Mouse (Mus musculus) gastrocnemius, postnatal 25 days (tissue): ENCODE results near the gene Fgd2. TPM values are rescaled to one million over a fixed set of nuclear protein-coding genes. Genes with fewer than 3 reads are reported as not detected.

Experiments
- DNase-seq: peaks from one replicate; pipeline ENCODE4 v3.0.0; 2022
- total RNA-seq, 2 experiments: library from RNA; stranded (reverse); gene quantifications; 1 replicate in 1 of 2; 2 replicates in 1 of 2; pipeline ENCODE4 v1.2.3; 2021

The Fgd2 gene
- total RNA-seq, 2 experiments from 2014 or later = 1.2 to 1.6 TPM

DNA sequence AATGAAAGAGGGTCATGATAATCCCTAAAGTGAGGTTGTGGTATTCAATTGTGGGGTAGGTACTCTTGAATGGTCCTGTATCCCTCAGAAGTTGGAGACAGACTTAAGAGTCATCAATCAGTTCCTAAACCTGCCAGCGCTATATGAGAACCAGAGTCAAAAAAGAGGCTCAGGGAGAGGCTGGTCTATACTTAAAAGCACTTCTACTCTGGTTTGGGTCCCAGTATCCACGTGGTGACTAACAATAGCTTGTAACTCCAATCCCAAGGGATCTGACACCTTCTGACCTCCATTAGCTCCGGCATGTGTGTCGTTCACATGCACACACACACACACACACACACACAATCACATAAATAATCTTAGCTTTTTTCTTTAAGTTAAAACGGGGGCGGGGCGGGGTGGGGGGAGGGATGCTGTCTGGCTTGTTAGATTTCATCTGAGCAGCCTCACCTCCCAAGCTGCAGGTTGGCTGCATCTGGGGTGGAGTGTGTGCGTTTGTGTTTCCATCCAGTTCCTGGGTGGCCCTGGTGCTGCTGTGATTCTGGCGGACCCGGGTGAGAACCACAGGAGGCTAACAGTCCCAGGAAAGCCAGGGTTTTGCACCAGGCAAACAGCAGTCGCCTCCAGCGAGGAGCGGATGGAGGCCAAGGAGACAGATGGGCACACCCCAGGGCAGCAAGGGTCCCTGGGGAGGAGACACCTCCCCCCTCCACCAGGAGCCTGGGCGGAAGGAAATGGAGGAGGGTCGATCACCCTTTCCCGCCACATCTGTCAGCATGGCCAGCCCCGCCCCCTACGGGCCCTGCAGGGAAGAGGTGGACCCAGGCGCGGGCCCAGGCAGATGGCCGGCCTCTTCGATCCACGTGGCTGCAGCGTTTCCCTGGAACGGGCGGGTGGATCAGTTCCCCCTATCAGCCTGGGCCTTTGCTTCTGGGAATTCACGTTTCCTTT lies 37.0 kb downstream of the Fgd2 start:
- peak; percentile 88 for DNase-seq

- DNase-seq = no peak
Observed at GRCm38 (mm10) chr17:29398434-29399026, 37.8 kb downstream of the Fgd2 start.

DNA sequence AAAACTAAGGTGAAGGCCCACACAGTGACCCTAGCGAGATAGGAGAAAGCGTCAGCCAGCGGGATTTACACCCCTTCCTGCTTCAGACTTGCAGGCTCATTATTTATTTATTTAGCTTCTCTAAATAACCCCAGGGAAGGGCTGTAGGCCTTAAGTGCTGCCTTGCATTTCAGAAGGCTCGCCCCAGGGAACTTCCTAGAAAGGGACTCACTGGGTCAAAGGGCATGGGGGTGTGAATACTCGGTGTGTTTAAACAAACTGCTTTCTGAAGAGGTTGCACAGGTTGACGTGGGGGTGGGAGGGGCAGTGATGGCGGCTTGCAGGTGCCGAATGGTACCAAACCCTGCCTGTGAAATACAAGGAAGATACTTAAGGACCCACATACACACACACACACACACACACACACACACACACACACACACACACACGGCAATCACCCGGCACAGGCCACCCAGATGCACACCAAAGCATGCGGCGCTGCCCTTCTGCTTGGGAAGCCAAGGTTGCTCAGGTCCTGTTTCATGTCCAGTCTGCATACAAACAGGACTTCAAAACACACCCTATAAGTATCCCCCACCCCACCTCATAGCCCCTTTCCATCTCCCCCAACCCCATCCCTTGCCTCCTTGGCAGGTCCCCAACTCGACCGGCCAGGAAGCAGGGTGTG lies 38.7 kb downstream of the Fgd2 start:
- DNase-seq = no peak

GRCm38 (mm10) chr17:29400044-29400443 lies 39.3 kb downstream of the Fgd2 start:
- DNase-seq = no peak

DNA sequence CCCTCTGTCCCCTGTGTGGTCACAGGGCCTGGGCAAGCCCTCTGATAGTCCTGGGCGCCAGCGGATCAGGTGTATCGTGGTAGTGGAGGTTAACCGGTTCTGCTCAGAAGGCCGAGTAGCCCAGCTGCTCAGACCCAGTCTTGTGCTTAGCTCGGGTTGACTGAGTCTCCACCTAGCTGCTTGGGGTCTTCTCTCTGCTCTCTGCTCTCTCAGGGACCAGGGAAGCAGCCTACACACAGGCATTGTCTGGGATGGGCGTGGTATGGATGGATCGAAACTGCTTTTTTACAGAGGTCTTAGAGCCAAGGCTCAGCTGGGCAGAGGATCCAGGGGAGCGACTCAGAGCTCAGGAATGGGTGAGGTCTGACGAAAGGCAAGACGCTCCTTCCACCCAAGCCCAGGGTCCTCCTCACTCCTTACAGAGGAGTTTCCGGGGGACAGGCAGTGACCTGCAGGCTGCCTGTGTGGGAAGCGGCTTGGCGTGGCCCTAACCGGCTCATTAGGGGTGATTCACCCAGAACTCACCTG lies 41.1 kb downstream of the Fgd2 start:
- no peak for DNase-seq

DNA sequence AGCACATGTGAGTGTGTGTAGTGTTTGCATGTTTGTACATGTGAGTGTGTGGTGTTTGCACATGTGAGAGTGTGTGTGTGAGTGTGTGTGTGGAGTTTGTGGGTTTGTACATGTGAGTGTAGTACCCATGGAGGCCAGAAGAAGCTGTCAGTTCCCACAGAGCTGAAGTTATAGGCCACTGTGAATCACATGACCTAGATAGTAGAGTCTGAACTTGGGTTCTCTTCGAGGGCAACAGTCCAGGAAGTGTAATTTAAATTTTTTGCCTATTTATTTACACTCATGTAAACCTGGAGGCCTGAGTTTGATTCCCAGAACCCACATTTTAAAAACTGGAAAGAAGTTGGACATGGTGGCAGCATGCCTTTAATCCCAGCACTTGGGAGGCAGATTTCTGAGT lies 42.5 kb downstream of the Fgd2 start:
- DNase-seq = no peak

- DNase-seq = no peak
Observed at GRCm38 (mm10) chr17:29405501-29405900, 44.8 kb downstream of the Fgd2 start.

DNA sequence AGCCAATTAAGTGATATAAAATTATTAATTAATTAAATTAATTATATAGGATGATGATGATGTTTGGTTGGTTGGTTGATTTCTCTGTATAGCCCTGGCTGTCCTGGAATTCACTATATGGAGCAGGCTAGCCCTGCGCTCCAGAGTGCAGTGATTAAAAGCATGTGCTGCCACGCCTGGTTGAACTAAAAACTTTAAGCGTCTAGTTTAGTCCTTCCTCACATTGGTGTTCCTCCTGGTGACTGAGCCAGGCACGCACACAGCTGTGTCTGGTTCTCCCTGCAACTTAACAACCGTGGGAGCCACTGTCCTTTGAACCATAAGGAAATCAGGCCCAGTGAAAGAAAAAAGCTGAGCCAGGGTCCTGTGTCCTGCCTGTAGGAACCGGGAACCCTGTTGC lies 45.4 kb downstream of the Fgd2 start:
- DNase-seq = no peak

GRCm38 (mm10) chr17:29407405-29407804 lies 46.7 kb downstream of the Fgd2 start:
- no peak for DNase-seq

- no peak for DNase-seq
Observed at GRCm38 (mm10) chr17:29408364-29408763, 47.6 kb downstream of the Fgd2 start.

DNA sequence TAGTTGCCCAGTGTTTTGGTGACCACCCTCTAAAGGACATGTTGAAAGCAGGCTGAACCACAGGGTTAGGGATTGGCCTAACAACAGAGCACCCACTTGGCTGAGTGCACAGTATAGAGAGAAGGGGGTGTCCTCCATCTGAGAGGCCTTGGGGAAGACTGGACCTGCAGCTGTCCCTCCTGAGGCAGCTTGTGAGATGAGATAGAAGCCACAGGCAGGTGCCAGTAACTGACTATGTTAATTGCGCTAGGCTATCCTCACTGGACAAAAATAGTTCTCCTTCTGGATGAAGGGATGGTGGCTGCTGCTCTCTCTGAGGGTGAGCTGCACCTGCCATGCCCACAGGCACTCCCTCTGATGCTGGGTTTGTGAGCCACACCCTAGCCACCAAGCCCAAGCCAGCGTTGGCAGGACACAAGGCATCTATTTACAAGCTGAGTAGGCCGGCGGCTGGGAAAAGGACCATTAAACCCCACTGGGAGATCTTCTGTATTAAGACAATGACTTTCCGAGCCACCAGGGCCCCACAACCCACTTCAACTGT lies 49.2 kb downstream of the Fgd2 start:
- peak; percentile 61 for DNase-seq

GRCm38 (mm10) chr17:29411821-29412425 lies 51.2 kb downstream of the Fgd2 start:
- no peak for DNase-seq

DNA sequence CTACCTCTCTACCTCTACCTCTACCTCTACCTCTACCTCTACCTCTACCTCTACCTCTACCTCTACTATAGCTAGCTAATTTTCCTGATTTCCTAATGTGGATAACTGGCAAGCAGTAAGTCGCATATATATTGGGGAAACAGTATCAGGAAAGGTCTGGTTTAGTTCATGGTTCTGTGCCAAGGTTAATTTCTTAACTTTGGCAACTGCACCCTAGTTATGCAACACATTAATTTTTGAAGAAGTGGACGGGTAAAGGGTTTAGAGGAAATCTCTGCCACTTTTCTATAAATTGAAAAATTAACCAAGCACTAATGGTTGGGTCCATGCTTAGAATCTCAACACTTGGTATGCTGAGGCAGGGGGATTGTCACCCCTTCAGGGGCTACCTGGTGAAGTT lies 53.9 kb downstream of the Fgd2 start:
- no peak for DNase-seq

DNA sequence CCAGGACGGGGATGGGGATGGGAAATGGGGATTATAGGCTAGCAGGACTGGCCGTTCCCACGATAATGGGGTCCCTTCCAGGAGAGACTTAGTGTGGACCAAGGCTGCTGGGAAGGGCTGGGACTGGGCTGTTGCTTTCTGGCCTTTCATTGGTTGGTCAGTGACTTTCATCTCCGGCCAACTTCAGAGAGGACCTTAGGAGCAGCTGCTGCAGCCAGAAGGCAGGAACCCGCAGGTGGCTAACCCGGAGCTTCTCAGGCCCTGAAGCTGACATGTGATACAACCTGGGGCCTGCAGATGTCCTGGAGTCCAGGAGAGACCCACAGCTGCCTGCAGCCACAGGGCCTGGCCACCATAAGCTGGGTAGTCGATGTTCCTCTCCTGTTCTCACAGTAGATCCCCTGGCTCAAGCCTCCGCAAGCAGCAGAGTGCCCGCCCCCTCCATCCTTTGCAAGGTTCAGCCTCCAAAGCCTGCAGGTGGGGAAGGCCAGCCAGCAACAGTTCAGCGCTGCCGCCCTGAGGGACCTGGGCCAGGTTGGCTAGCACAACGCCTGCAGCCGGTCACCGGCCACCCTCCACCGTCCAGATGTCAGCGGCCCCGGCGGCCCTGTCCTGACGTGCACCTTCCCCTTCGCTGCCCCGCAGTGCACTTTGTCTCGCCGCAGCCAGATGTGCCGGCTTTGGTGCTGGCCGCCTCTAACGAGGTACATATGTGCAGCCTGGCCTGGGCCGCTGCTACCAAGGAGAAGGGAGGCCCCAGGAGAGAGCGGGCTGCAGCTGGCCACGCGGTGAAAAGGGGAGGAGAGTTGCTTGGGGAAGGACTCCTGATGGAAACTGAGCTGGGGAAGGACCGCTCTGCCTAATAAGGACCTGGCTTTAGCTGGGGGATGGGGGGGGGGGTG lies 55.3 kb downstream of the Fgd2 start:
- peak; percentile 80 for DNase-seq

- DNase-seq = no peak
Observed at GRCm38 (mm10) chr17:29416757-29417156, 56.0 kb downstream of the Fgd2 start.

DNA sequence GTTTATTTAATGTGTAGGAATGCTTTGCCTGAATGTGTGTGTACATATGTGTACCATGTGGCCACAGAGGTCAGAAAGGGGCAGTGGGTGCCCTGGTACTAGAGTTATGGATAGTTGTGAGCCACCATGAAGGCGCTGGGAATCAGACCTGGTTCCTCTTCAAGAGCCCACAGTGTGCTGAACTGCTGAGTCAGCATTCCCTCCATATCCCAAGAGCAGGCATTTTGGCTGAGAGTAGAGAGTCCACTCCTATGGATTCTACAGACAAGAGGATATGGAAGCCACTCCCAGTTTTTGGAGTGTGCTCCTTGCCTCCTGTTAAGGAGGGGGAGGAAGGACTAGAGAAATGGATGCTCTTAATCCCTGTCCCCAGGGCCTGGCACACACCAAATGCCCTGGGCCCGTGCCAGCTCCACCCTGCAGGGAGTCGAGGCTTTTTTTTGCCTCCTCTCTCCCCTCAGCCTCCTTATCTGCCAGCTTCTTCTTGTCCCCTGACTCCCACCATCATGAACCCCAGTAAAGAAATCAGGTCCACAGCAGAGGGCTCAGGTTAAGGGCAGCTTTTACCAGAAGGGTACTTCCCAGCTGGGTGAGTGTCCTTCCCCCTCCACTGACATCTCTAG lies 58.2 kb downstream of the Fgd2 start:
- DNase-seq = no peak

DNA sequence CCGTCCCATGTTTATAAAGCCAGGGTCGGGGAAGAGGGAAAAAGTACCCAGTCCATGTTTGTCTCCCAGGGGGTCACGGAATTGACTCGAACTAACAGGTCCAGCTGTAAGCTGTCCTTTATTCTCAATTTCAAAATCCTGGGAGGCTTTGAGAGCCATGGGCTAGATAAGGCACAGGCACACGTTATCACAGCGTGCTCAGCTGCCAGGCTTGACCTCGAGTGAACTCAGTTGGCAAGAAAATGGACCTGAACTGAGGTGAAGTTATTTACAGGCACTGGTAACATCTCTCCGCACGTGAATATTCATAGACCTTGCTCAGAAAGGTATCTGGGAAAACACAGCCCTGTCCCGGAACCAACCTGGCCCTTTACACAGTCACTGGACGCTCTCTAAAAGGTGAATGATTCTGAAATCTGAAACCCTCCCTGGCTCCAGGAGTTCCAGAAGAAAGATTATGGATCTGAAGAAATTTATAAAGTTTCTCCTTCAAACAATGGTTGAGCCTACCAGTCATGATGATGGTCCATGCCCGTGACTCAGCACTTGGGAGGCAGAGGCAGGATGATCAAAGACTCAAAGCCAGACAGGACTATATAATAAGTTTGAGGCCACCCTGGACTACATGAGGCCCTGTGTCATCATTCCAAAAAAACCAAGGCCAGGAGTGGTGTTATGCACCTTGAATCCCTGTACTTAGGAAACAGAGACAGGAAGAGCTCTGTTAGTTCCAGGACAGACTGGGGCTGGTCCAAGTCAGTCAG lies 59.4 kb downstream of the Fgd2 start:
- no peak for DNase-seq

DNA sequence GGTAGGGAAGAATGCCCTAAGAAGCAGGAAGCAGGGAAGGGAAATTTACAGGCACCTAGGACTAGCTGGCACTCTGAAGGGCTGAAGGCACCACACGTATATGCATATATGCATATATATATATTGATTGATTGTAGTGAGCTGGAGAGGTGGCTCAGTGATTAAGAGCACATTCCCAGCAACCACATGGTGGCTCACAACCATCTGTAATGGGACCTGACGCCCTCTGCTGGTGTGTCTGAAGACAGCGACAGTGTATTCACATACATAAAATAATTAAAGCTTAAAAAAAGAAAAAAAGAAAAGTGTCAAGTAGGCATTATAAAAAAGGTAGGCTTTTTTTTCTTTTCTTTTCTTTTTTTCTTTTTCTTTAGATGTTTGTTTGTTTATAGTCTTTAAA lies 60.6 kb downstream of the Fgd2 start:
- no peak for DNase-seq

DNA sequence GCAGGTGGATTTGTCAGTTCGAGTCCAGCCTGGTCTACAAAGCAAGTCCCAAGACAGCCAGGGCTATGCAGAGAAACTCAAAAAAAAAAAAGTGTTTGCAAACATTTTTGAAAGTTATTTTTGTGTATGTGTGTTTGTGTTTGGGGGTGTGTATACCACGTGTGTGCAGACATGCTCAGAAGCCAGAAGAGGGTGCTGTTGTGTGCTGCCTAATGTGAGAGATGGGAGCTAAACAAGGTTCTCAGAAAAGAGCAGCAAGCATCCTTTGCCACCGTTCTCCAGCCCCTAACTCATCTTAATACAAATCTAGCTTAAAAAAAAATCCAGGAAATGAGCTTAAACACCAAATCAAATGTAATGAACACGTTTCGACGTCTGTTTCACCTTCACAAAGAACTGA lies 61.6 kb downstream of the Fgd2 start:
- DNase-seq = no peak
